Mouse (Mus musculus): Measurements from ENCODE around the gene Ism1.

- TF ChIP-seq CTCF (IDR thresholded peaks at IDR 0.05) (no peak), EP300 (IDR thresholded peaks at IDR 0.05; ENCODE audit: insufficient read depth, low read depth, low read length) (no peak)
These were observed 51.4 kb downstream of the Ism1 start for GRCm38 (mm10) chr2:139729377-139729776.

Measured in heart, adult 2 months (tissue).